Mouse (Mus musculus) embryonic facial prominence, embryonic 13.5 days (tissue): ENCODE measurements around the gene Psmb6. TPM values are rescaled to one million over a fixed set of nuclear protein-coding genes. Genes with fewer than 3 reads are reported as not detected.
"Not testable (repeated sequence)": the region's sequence is repeated elsewhere in the genome, so short reads cannot be mapped to it uniquely, and the experiment has no call there.

Source experiments
- ATAC-seq: fragments of 200-750 bp; cut with Nextera tagmentation; 2 replicates; pipeline ENCODE4 v1.8.0; 2017; ENCODE audit warnings: low read depth; ENCODE audit not compliant: insufficient number of reproducible peaks, insufficient read depth, low FRiP score, low TSS enrichment
- H3K27ac ChIP-seq: fragments of 300-500 bp; sonication (generic); 2 replicates; pipeline ENCODE4 v1.5.1; 2015; ENCODE audit warnings: moderate library complexity, mild to moderate bottlenecking, inconsistent platforms
- H3K27me3 ChIP-seq: fragments of 300-500 bp; sonication (generic); 2 replicates; pipeline ENCODE4 v1.6.1; 2015; ENCODE audit warnings: mild to moderate bottlenecking, inconsistent platforms
- H3K36me3 ChIP-seq: fragments of 300-500 bp; sonication (generic); 2 replicates; pipeline ENCODE4 v1.6.1; 2015; ENCODE audit warnings: mild to moderate bottlenecking, inconsistent platforms
- H3K4me1 ChIP-seq: fragments of 300-500 bp; sonication (generic); 2 replicates; pipeline ENCODE4 v1.6.1; 2015; ENCODE audit warnings: inconsistent platforms
- H3K4me2 ChIP-seq: fragments of 300-500 bp; sonication (generic); 2 replicates; pipeline ENCODE4 v1.6.1; 2015; ENCODE audit warnings: moderate library complexity, mild to moderate bottlenecking, inconsistent platforms
- H3K4me3 ChIP-seq: fragments of 300-500 bp; sonication (generic); 2 replicates; pipeline ENCODE4 v1.5.1; 2015; ENCODE audit warnings: mild to moderate bottlenecking, inconsistent platforms
- H3K9ac ChIP-seq: fragments of 300-500 bp; sonication (generic); 2 replicates; pipeline ENCODE4 v1.6.1; 2015; ENCODE audit warnings: mild to moderate bottlenecking, inconsistent platforms
- H3K9me3 ChIP-seq: fragments of 300-500 bp; sonication (generic); 2 replicates; pipeline ENCODE4 v1.6.1; 2016; ENCODE audit warnings: inconsistent platforms
- WGBS: fragments of 180-500 bp; shearing (Covaris S2); methylation state at CpG from one replicate; pipeline ENCODE4 v1.1.7; 2015; ENCODE audit warnings: mixed read lengths; 5-methylcytosine and 5-hydroxymethylcytosine counted together
- polyA plus RNA-seq: library from polyadenylated mRNA; unstranded; fragments of >200 nt; fragmentation: Nextera tagmentation; extraction: Ambion mirVana; gene quantifications from 2 replicates; pipeline ENCODE4 v1.2.1, GENCODE M21; 2015

The Psmb6 gene
- polyA plus RNA-seq, 1 experiment from 2014 or later: 837 TPM

DNA sequence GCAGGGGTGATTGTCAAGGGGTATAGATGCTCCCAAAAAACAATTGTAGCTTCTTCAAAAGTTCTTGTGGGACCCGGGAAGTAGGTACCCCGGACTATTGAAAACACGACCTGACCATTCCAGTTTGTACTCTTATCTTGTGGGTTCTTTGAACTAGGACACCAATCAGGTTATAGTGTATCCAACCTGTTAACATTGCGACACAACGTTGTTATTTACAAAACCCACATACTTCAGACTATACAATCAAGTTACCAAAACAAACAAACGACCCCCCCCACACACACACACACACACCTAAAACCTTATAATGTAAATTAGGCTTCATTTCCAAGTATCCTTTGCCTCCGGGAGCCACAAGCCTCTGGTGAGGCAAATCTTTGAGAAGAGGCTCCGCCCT, 385 bp upstream of the Psmb6 start:
- 5% methylated on average over 8 of the region's 8 CpGs for WGBS

DNA sequence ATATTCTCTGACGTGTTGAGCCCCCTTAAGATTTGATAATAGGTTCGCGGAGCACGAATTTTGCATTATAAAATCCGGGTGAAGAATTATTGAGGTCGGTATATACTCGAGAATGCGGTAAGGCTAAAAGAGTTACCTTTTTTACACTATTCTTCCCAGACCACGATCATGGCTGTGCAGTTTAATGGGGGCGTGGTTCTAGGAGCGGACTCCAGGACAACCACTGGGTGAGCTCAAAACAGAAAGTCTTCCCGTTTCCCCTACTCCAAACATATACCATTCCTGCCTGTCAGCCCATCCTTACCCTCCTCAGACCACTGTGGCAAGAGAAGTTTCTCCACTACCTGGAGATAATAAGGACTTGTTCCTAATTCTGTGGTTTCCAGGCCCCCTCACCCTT, 559 bp downstream of the Psmb6 start:
- Histone ChIP-seq H3K4me1 (peaks cover 10% of the 10 kb centered on the region), H3K4me2 (peak overlapping the region; percentile 80), H3K27me3 (peaks cover 1% of the 10 kb centered on the region), H3K9ac (peak overlapping the region; percentile 78), H3K4me3 (peak overlapping the region; percentile 70), H3K36me3 (peaks cover 33% of the 10 kb centered on the region), H3K27ac (no peak overlapping the region; the same call in 1 of the 2 replicates), H3K9me3 (no peaks in the 10 kb centered on the region)
- under 1% methylated on average over 12 of the region's 12 CpGs for WGBS
- no peak for ATAC-seq

More for the DNA sequence above, 385 bp upstream of the Psmb6 start:
- no peaks in the 10 kb centered on the region for H3K9me3 ChIP-seq
- H3K36me3 ChIP-seq: peaks cover 33% of the 10 kb centered on the region
- peaks cover 20% of the 10 kb centered on the region for H3K4me1 ChIP-seq
- no peak for ATAC-seq
- H3K4me3 ChIP-seq: peak overlapping the region; percentile 70
- H3K4me2 ChIP-seq: peak overlapping the region; percentile 56
- no peak overlapping the region for H3K27ac ChIP-seq
- peaks cover 9% of the 10 kb centered on the region for H3K27me3 ChIP-seq
- peak overlapping the region; percentile 59 for H3K9ac ChIP-seq

GRCm38 (mm10) chr11:70526211-70526610, 1.0 kb downstream of the Psmb6 start:
- Histone ChIP-seq H3K4me3 (peak overlapping the region; percentile 70), H3K36me3 (peaks cover 33% of the 10 kb centered on the region), H3K27ac (no peak overlapping the region), H3K4me2 (peak overlapping the region; percentile 80), H3K4me1 (peaks cover 10% of the 10 kb centered on the region), H3K9ac (peak overlapping the region; percentile 78), H3K27me3 (no peaks in the 10 kb centered on the region), H3K9me3 (no peaks in the 10 kb centered on the region)
- ATAC-seq: no peak
- WGBS: 88% methylated on average over 12 of the region's 12 CpGs

DNA sequence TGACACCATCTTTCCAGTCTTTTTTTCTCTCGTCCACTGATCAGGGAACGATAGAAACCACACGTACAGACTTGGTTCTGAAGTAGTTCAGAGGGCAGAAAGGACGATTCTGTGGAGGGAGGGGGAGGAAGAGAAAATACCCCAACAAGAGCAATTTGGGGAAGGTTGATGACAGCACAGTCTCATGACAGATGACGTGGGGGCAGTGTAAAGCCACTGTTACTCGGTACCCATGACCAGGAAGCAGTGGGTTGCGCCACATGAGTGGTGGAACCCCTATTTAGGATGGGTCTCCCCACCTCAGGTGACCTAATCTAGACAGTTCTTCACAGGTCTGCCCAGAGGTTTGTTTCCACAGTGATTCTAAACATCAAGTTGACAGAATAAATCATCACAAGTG, 3.4 kb downstream of the Psmb6 start:
- H3K9ac ChIP-seq: no peak overlapping the region
- H3K27me3 ChIP-seq: no peaks in the 10 kb centered on the region
- H3K27ac ChIP-seq: no peak overlapping the region
- peaks cover 10% of the 10 kb centered on the region for H3K4me1 ChIP-seq
- no peak for ATAC-seq
- H3K4me2 ChIP-seq: no peak overlapping the region
- H3K36me3 ChIP-seq: peaks cover 33% of the 10 kb centered on the region
- 92% methylated on average over 7 of the region's 7 CpGs for WGBS
- H3K9me3 ChIP-seq: no peaks in the 10 kb centered on the region
- H3K4me3 ChIP-seq: no peak overlapping the region

GRCm38 (mm10) chr11:70531065-70531464, 5.9 kb downstream of the Psmb6 start:
- not testable (repeated sequence) for H3K4me1 ChIP-seq, ATAC-seq
- 80% methylated on average over 2 of the region's 2 CpGs for WGBS

GRCm38 (mm10) chr11:70532839-70533238, 7.7 kb downstream of the Psmb6 start, which contains the start of gene Gm40193:
TSS of gene Gm40193 (minus strand) at chr11:70532939.
- Histone ChIP-seq H3K9me3 (no peaks in the 10 kb centered on the region), H3K4me3 (no peak within 1 kb of the TSS), H3K27me3 (no peaks in the 10 kb centered on the region), H3K27ac (no peak within 1 kb of the TSS), H3K4me1 (no peaks in the 10 kb centered on the region), H3K4me2 (no peak within 1 kb of the TSS), H3K36me3 (peaks cover 14% of the 10 kb centered on the region), H3K9ac (no peak within 1 kb of the TSS)
- WGBS: 79% methylated on average over 6 of the region's 6 CpGs
- ATAC-seq: no peak

More at GRCm38 (mm10) chr11:70531065-70531464, 5.9 kb downstream of the Psmb6 start:
- H3K9me3 ChIP-seq, H3K27ac ChIP-seq, H3K4me2 ChIP-seq, H3K4me3 ChIP-seq, H3K27me3 ChIP-seq, H3K9ac ChIP-seq: not testable (repeated sequence)
- H3K36me3 ChIP-seq: peaks cover 32% of the 10 kb centered on the region

- Histone ChIP-seq H3K27me3 (peaks cover 41% of the 10 kb centered on the region), H3K36me3 (no peaks in the 10 kb centered on the region), H3K9ac (peak overlapping the region; percentile 78), H3K4me3 (peak overlapping the region; percentile 67), H3K27ac (no peak overlapping the region), H3K4me1 (peaks cover 12% of the 10 kb centered on the region; the same call in 1 of the 2 replicates), H3K9me3 (no peaks in the 10 kb centered on the region), H3K4me2 (peak overlapping the region; percentile 92)
- no peak for ATAC-seq
- WGBS: 17% methylated on average over 9 of the region's 9 CpGs
Observed at GRCm38 (mm10) chr11:70539423-70539822, 14.3 kb downstream of the Psmb6 start.

DNA sequence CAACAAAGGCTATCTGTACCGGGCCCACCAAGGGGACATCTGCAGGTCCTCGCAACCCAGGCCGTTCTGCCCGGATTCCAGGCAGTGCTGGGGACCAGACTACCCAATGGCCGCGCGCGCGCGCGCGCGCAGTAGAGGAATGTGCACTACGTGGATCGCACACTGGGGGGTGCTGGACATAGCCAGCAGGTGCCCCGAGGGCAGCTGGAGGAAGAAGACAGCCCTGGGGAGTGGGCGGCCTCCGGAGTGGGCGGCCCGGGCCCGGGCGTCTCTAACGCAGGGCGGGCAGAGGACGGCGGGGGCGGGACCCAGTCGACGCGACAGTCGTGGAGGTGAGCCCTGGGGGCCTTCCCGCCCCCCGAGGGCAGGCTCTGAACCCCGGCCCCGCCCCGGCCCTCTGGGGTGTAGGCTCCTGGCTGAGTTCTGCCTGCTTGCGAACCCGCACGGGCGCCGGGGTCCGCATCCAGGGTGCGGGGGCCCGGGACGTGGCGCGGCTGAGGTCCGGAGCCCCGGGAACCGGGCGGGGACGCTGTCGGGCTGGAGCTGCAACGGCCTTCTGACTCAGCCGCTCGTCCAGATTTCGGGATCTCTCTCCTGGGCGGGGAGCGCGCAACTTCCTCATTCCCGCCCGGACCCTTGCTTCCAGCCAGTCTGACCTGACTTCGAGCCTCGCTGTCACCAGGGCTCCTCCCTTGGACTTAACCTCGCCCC, 14.9 kb downstream of the Psmb6 start, which contains the start of gene Pld2:
TSS of gene Pld2 (plus strand) at position 188 of the 711 bp plus-strand sequence.
- peak; percentile 85 for ATAC-seq
- Histone ChIP-seq H3K36me3 (no peaks in the 10 kb centered on the region), H3K27ac (no peak within 1 kb of the TSS), H3K9ac (peak within 1 kb of the TSS; percentile 78), H3K4me3 (peak within 1 kb of the TSS; percentile 67), H3K27me3 (peaks cover 41% of the 10 kb centered on the region), H3K4me2 (peak within 1 kb of the TSS; percentile 92), H3K4me1 (peaks cover 12% of the 10 kb centered on the region; the same call in 1 of the 2 replicates), H3K9me3 (no peaks in the 10 kb centered on the region)
- WGBS: under 1% methylated on average over 61 of the region's 65 CpGs

- peak overlapping the region; percentile 92 for H3K4me2 ChIP-seq
- no peak overlapping the region for H3K27ac ChIP-seq
- 84% methylated on average over 7 of the region's 7 CpGs for WGBS
- no peaks in the 10 kb centered on the region for H3K9me3 ChIP-seq
- no peaks in the 10 kb centered on the region for H3K36me3 ChIP-seq
- peak overlapping the region; percentile 78; the same call in 1 of the 2 replicates for H3K9ac ChIP-seq
- peak overlapping the region; percentile 67 for H3K4me3 ChIP-seq
- peaks cover 12% of the 10 kb centered on the region; the same call in 1 of the 2 replicates for H3K4me1 ChIP-seq
- peaks cover 41% of the 10 kb centered on the region for H3K27me3 ChIP-seq
- ATAC-seq: no peak
Observed at GRCm38 (mm10) chr11:70540928-70541327, 15.8 kb downstream of the Psmb6 start.

- H3K4me3 ChIP-seq: no peak overlapping the region
- H3K9ac ChIP-seq: no peak overlapping the region
- no peaks in the 10 kb centered on the region for H3K36me3 ChIP-seq
- H3K9me3 ChIP-seq: no peaks in the 10 kb centered on the region
- no peak for ATAC-seq
- H3K27ac ChIP-seq: no peak overlapping the region
- H3K27me3 ChIP-seq: peaks cover 41% of the 10 kb centered on the region
- 0 out of 2 replicates have a peak overlapping the region, but pooled peaks have one; percentile 92 for H3K4me2 ChIP-seq
- H3K4me1 ChIP-seq: peaks cover 12% of the 10 kb centered on the region; the same call in 1 of the 2 replicates
- WGBS: 73% methylated on average over 5 of the region's 5 CpGs
Observed at GRCm38 (mm10) chr11:70541415-70541814, 16.2 kb downstream of the Psmb6 start.

- 67% methylated on average over 7 of the region's 7 CpGs for WGBS
Observed at GRCm38 (mm10) chr11:70544496-70544895, 19.3 kb downstream of the Psmb6 start.

GRCm38 (mm10) chr11:70551526-70551925, 26.4 kb downstream of the Psmb6 start:
- no peak overlapping the region for H3K27ac ChIP-seq
- H3K4me3 ChIP-seq: no peak overlapping the region
- H3K9ac ChIP-seq: no peak overlapping the region
- no peaks in the 10 kb centered on the region for H3K27me3 ChIP-seq
- no peak overlapping the region for H3K4me2 ChIP-seq
- ATAC-seq: no peak
- no peaks in the 10 kb centered on the region for H3K9me3 ChIP-seq
- WGBS: 85% methylated on average over 8 of the region's 8 CpGs
- H3K36me3 ChIP-seq: no peaks in the 10 kb centered on the region
- H3K4me1 ChIP-seq: peaks cover 7% of the 10 kb centered on the region

More at GRCm38 (mm10) chr11:70544496-70544895, 19.3 kb downstream of the Psmb6 start:
- Histone ChIP-seq H3K27me3 (peaks cover 33% of the 10 kb centered on the region), H3K4me2 (no peak overlapping the region), H3K9me3 (no peaks in the 10 kb centered on the region), H3K4me3 (no peak overlapping the region), H3K27ac (no peak overlapping the region), H3K4me1 (peaks cover 12% of the 10 kb centered on the region; the same call in 1 of the 2 replicates), H3K9ac (no peak overlapping the region), H3K36me3 (no peaks in the 10 kb centered on the region)
- no peak for ATAC-seq
